In the genomic region with DNA sequence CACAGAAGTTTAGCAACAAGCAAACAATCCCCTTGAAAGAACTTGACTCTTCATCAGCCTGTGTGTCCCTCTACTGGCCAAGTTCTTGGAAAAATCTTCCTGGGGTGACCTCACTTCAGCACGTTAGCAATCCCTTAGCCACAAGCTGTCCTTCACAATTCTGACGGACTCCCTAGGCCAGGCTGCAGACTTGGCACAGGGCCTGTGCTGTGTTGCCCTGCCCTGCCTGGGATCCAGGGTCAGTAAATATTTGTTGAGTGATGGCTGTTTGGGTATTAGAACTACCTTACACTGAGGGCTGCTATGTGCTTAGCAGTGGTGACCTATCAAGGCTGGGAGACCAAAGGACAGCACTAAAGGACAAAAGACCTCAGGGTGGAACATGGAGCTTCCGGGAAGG, we compare ENCODE assay signal across 18 mouse cellular contexts. TPM values are rescaled to one million over a fixed set of nuclear protein-coding genes. Genes with fewer than 3 reads are reported as not detected.
DNase-seq lines count a peak whose midpoint lies in the region; ATAC-seq and TF ChIP-seq lines count a peak whose summit lies in the region.
"Had no signal": no experiment of that assay in that cellular context is flagged by ENCODE, and none has a peak within 500 bp of the region (broad histone marks: within the 10 kb centered on the region; RNA-seq: fewer than 3 reads in every experiment).

No protein-coding gene starts in this region.

- peak; percentile 25; the same call in 1 of the 2 replicates for TF ChIP-seq CTCF in lung, postnatal 0 days (IDR thresholded peaks at IDR 0.05)
- no peak for TF ChIP-seq CTCF in lung, adult 2 months (IDR thresholded peaks at IDR 0.05; ENCODE audit: insufficient read depth, low read length)
- TF ChIP-seq CTCF in liver, postnatal 0 days (IDR thresholded peaks at IDR 0.05; ENCODE audit: low read depth), result peak; percentile 29; the same call in 1 of the 2 replicates

- H3K27ac ChIP-seq in embryonic facial prominence, embryonic 13.5 days, result no peak overlapping the region
- no peak overlapping the region for H3K27ac ChIP-seq in embryonic facial prominence, embryonic 10.5 days (replicated peaks)
- H3K27ac ChIP-seq in lung, postnatal 0 days (ENCODE audit: low read length), result no peak overlapping the region
- peak overlapping the region; percentile 99 for H3K27ac ChIP-seq in liver, postnatal 0 days (ENCODE audit: low read depth)
- H3K27ac ChIP-seq: kidney, embryonic 15.5 days; liver, embryonic 14.5 days had no signal

- no peaks in the 10 kb centered on the region for H3K9me3 ChIP-seq in embryonic facial prominence, embryonic 13.5 days
- H3K9me3 ChIP-seq in embryonic facial prominence, embryonic 10.5 days, result no peaks in the 10 kb centered on the region
- no peaks in the 10 kb centered on the region for H3K9me3 ChIP-seq in lung, postnatal 0 days (ENCODE audit: low read length)
- no peaks in the 10 kb centered on the region for H3K9me3 ChIP-seq in liver, postnatal 0 days (ENCODE audit: low read length)
- H3K9me3 ChIP-seq: G1E; kidney, embryonic 15.5 days had no signal

- H3K36me3 ChIP-seq in embryonic facial prominence, embryonic 13.5 days, result peaks cover 68% of the 10 kb centered on the region
- peaks cover 74% of the 10 kb centered on the region for H3K36me3 ChIP-seq in embryonic facial prominence, embryonic 10.5 days (replicated peaks)
- H3K36me3 ChIP-seq in lung, postnatal 0 days (ENCODE audit: insufficient read depth, low read length), result peaks cover 20% of the 10 kb centered on the region
- peaks cover 47% of the 10 kb centered on the region for H3K36me3 ChIP-seq in liver, postnatal 0 days (replicated peaks; ENCODE audit: insufficient read depth, low read length)

- H3K9ac ChIP-seq in embryonic facial prominence, embryonic 13.5 days, result 0 out of 2 replicates have a peak overlapping the region, but pooled peaks have one; percentile 27
- H3K9ac ChIP-seq in lung, postnatal 0 days (replicated peaks; ENCODE audit: low read depth), result no peak overlapping the region
- H3K9ac ChIP-seq in liver, postnatal 0 days (replicated peaks), result no peak overlapping the region
- H3K9ac ChIP-seq: kidney, embryonic 15.5 days; liver, embryonic 14.5 days had no signal

- no peak overlapping the region for H3K4me3 ChIP-seq in embryonic facial prominence, embryonic 13.5 days
- no peak overlapping the region for H3K4me3 ChIP-seq in embryonic facial prominence, embryonic 10.5 days
- no peak overlapping the region for H3K4me3 ChIP-seq in lung, postnatal 0 days (ENCODE audit: low read depth, low read length)
- no peak overlapping the region for H3K4me3 ChIP-seq in lung, adult 2 months (replicated peaks; ENCODE audit: extremely low read depth, low read depth, low read length)
- H3K4me3 ChIP-seq in liver, postnatal 0 days (ENCODE audit: low read depth, low read length), result no peak overlapping the region
- H3K4me3 ChIP-seq: kidney, embryonic 15.5 days had no signal

- H3K27me3 ChIP-seq in embryonic facial prominence, embryonic 13.5 days, result no peaks in the 10 kb centered on the region
- H3K27me3 ChIP-seq in embryonic facial prominence, embryonic 10.5 days (replicated peaks; ENCODE audit: low read depth, poor library complexity, severe bottlenecking), result no peaks in the 10 kb centered on the region
- no peaks in the 10 kb centered on the region for H3K27me3 ChIP-seq in lung, postnatal 0 days (replicated peaks; ENCODE audit: insufficient read depth, low read length)
- no peaks in the 10 kb centered on the region for H3K27me3 ChIP-seq in liver, postnatal 0 days (ENCODE audit: insufficient read depth, low read length)
- H3K27me3 ChIP-seq: kidney, embryonic 15.5 days had no signal

- peaks cover 23% of the 10 kb centered on the region for H3K4me1 ChIP-seq in embryonic facial prominence, embryonic 13.5 days
- H3K4me1 ChIP-seq in embryonic facial prominence, embryonic 10.5 days, result peaks cover 21% of the 10 kb centered on the region
- H3K4me1 ChIP-seq in lung, postnatal 0 days (ENCODE audit: insufficient read depth, low read depth, low read length), result peaks cover 17% of the 10 kb centered on the region
- H3K4me1 ChIP-seq in lung, adult 2 months (ENCODE audit: control insufficient read depth, insufficient read depth, low read length), result peaks cover 7% of the 10 kb centered on the region
- H3K4me1 ChIP-seq in liver, postnatal 0 days (ENCODE audit: insufficient read depth), result peaks cover 34% of the 10 kb centered on the region

- WGBS in embryonic facial prominence, embryonic 13.5 days, result 89% methylated on average over 3 of the region's 3 CpGs
- 89% methylated on average over 3 of the region's 3 CpGs for WGBS in embryonic facial prominence, embryonic 10.5 days
- WGBS in lung, postnatal 0 days, result 62% methylated on average over 3 of the region's 3 CpGs
- 54% methylated on average over 3 of the region's 3 CpGs for WGBS in lung, adult 2 months
- 61% methylated on average over 3 of the region's 3 CpGs for WGBS in liver, postnatal 0 days (ENCODE audit: insufficient replicate concordance)

- no peak for ATAC-seq in embryonic facial prominence, embryonic 13.5 days (ENCODE audit: insufficient number of reproducible peaks, insufficient read depth, low FRiP score, low TSS enrichment, low read depth)
- no peak for ATAC-seq in lung, postnatal 0 days
- peak; percentile 59 for ATAC-seq in liver, postnatal 0 days
- ATAC-seq in megakaryocyte progenitor cell, adult 5-6 weeks (replicated peaks; ENCODE audit: poor library complexity), result no peak
- ATAC-seq: midbrain, embryonic 16.5 days had no signal

- H3K4me2 ChIP-seq in embryonic facial prominence, embryonic 13.5 days, result no peak overlapping the region
- H3K4me2 ChIP-seq in lung, postnatal 0 days (replicated peaks; ENCODE audit: low read depth, low read length), result no peak overlapping the region
- H3K4me2 ChIP-seq in liver, postnatal 0 days (ENCODE audit: low read depth, low read length), result no peak overlapping the region
- H3K4me2 ChIP-seq: kidney, embryonic 15.5 days had no signal

- TF ChIP-seq EP300 in lung, postnatal 0 days (IDR thresholded peaks at IDR 0.05), result no peak
- TF ChIP-seq EP300 in liver, postnatal 0 days (IDR thresholded peaks at IDR 0.05; ENCODE audit: low read depth), result peak; percentile 43; the same call in 1 of the 2 replicates

- no peak for TF ChIP-seq POLR2A in lung, adult 2 months (IDR thresholded peaks at IDR 0.05; ENCODE audit: borderline replicate concordance, extremely low read depth, low read depth, low read length)

- DNase-seq in embryonic facial prominence, embryonic 10.5 days (ENCODE audit: low spot score), result no peak
- peak; percentile 46 for DNase-seq in lung, postnatal 0 days (ENCODE audit: low spot score)
- no peak for DNase-seq in lung, adult 2 months
- DNase-seq in adrenal gland, adult 8-10 months, result peak; percentile 87
- peak; percentile 77 for DNase-seq in liver, postnatal 0 days
- no peak for DNase-seq in right cerebral cortex, postnatal 4 days
- DNase-seq: heart, postnatal 10 days had no signal

RNA-seq across cellular contexts. Expression of a gene that starts 2.6 kb away (rescaled TPM):
- polyA plus RNA-seq in embryonic facial prominence, embryonic 13.5 days (2015; fragmentation: Nextera tagmentation; extraction: Ambion mirVana), result 21.9 and 25.0 TPM in 2 replicates
- polyA plus RNA-seq in embryonic facial prominence, embryonic 10.5 days (2016; fragmentation: Nextera tagmentation; extraction: Ambion mirVana), result 25.1 and 29.6 TPM in 2 replicates
- 19.6 and 21.1 TPM in 2 replicates for polyA plus RNA-seq in lung, postnatal 0 days (2015; fragmentation: Nextera tagmentation; extraction: Ambion mirVana)
- 122 and 190 TPM in 2 replicates for polyA plus RNA-seq in lung, adult 2 months (2012; rRNA removed)
- 100 to 1,000 TPM; 116 to 131 (median 127) TPM for total RNA-seq in adrenal gland, adult 8-10 months (2022)
- polyA plus RNA-seq in liver, postnatal 0 days (2015; fragmentation: Nextera tagmentation; extraction: Ambion mirVana), result 11.6 and 12.0 TPM in 2 replicates
- total RNA-seq in megakaryocyte progenitor cell, adult 5-6 weeks (2015), result 92.6 and 97.4 TPM in 2 replicates
- total RNA-seq in megakaryocyte progenitor cell, adult 5-6 weeks (2017), result 137 and 162 TPM in 2 replicates

RNA-seq across cellular contexts. Expression of a gene that starts 10.2 kb away (rescaled TPM):
- polyA plus RNA-seq in embryonic facial prominence, embryonic 13.5 days (2015; fragmentation: Nextera tagmentation; extraction: Ambion mirVana), result not detected in 2 replicates
- not detected in 2 replicates for polyA plus RNA-seq in embryonic facial prominence, embryonic 10.5 days (2016; fragmentation: Nextera tagmentation; extraction: Ambion mirVana)
- polyA plus RNA-seq in lung, postnatal 0 days (2015; fragmentation: Nextera tagmentation; extraction: Ambion mirVana), result not detected in 2 replicates
- 34.5 and 45.7 TPM in 2 replicates for polyA plus RNA-seq in lung, adult 2 months (2012; rRNA removed)
- total RNA-seq in adrenal gland, adult 8-10 months (2022), result 10 to 100 TPM in 1 of 4 experiments, 1 to 10 TPM in 1, under 1 TPM in 1, not detected in 1; 0.99 to 15.0 (median 1.0) TPM
- 142 and 248 TPM in 2 replicates for polyA plus RNA-seq in liver, postnatal 0 days (2015; fragmentation: Nextera tagmentation; extraction: Ambion mirVana)
- total RNA-seq in megakaryocyte progenitor cell, adult 5-6 weeks (2015), result not detected in 2 replicates
- total RNA-seq in megakaryocyte progenitor cell, adult 5-6 weeks (2017), result not detected in 2 replicates
- total RNA-seq: G1E; left cerebral cortex, adult 18-20 months had no signal
- polyA plus RNA-seq: C2C12; frontal cortex, adult 2 months; G1E; kidney, embryonic 15.5 days; midbrain, embryonic 16.5 days; neural tube, embryonic 14.5 days had no signal

RNA-seq across cellular contexts. Expression of a gene that starts 19.2 kb away (rescaled TPM):
- 26.1 and 29.3 TPM in 2 replicates for polyA plus RNA-seq in embryonic facial prominence, embryonic 13.5 days (2015; fragmentation: Nextera tagmentation; extraction: Ambion mirVana)
- 33.1 and 33.4 TPM in 2 replicates for polyA plus RNA-seq in embryonic facial prominence, embryonic 10.5 days (2016; fragmentation: Nextera tagmentation; extraction: Ambion mirVana)
- 53.8 and 57.9 TPM in 2 replicates for polyA plus RNA-seq in lung, postnatal 0 days (2015; fragmentation: Nextera tagmentation; extraction: Ambion mirVana)
- 93.0 and 116 TPM in 2 replicates for polyA plus RNA-seq in lung, adult 2 months (2012; rRNA removed)
- 10 to 100 TPM in 2 of 4 experiments, 1 to 10 TPM in 2; 4.1 to 36.6 (median 13.7) TPM for total RNA-seq in adrenal gland, adult 8-10 months (2022)
- 28.2 and 33.7 TPM in 2 replicates for polyA plus RNA-seq in liver, postnatal 0 days (2015; fragmentation: Nextera tagmentation; extraction: Ambion mirVana)
- total RNA-seq in megakaryocyte progenitor cell, adult 5-6 weeks (2015), result 0.12 and 0.59 TPM in 2 replicates
- 0.33 and 0.68 TPM in 2 replicates for total RNA-seq in megakaryocyte progenitor cell, adult 5-6 weeks (2017)
- polyA plus RNA-seq: G1E had no signal

RNA-seq across cellular contexts. Expression of a gene that starts 19.6 kb away (rescaled TPM):
- polyA plus RNA-seq in embryonic facial prominence, embryonic 13.5 days (2015; fragmentation: Nextera tagmentation; extraction: Ambion mirVana), result 1.5 and 2.6 TPM in 2 replicates
- 2.9 and 3.3 TPM in 2 replicates for polyA plus RNA-seq in embryonic facial prominence, embryonic 10.5 days (2016; fragmentation: Nextera tagmentation; extraction: Ambion mirVana)
- polyA plus RNA-seq in lung, postnatal 0 days (2015; fragmentation: Nextera tagmentation; extraction: Ambion mirVana), result 9.5 and 12.3 TPM in 2 replicates
- 5.7 and 7.2 TPM in 2 replicates for polyA plus RNA-seq in lung, adult 2 months (2012; rRNA removed)
- 1 to 10 TPM in 2 of 4 experiments, under 1 TPM in 2; 0.38 to 2.2 (median 0.84) TPM for total RNA-seq in adrenal gland, adult 8-10 months (2022)
- 4.0 and 5.0 TPM in 2 replicates for polyA plus RNA-seq in liver, postnatal 0 days (2015; fragmentation: Nextera tagmentation; extraction: Ambion mirVana)
- total RNA-seq in megakaryocyte progenitor cell, adult 5-6 weeks (2015), result 0.10 and 0.34 TPM in 2 replicates
- 0.42 and 0.91 TPM in 2 replicates for total RNA-seq in megakaryocyte progenitor cell, adult 5-6 weeks (2017)
- total RNA-seq: heart, adult 18-20 months had no signal
- polyA plus RNA-seq: C2C12 had no signal

RNA-seq across cellular contexts. Expression of a gene that starts 29.6 kb away (rescaled TPM):
- 1.0 and 1.4 TPM in 2 replicates for polyA plus RNA-seq in embryonic facial prominence, embryonic 13.5 days (2015; fragmentation: Nextera tagmentation; extraction: Ambion mirVana)
- not detected in 2 replicates for polyA plus RNA-seq in embryonic facial prominence, embryonic 10.5 days (2016; fragmentation: Nextera tagmentation; extraction: Ambion mirVana)
- polyA plus RNA-seq in lung, postnatal 0 days (2015; fragmentation: Nextera tagmentation; extraction: Ambion mirVana), result not detected in 2 replicates
- polyA plus RNA-seq in lung, adult 2 months (2012; rRNA removed), result 0.75 TPM in 1 of 2 replicates, not detected in the other
- 1 to 10 TPM in 3 of 4 experiments, not detected in 1; 1.3 to 4.2 (median 2.6) TPM for total RNA-seq in adrenal gland, adult 8-10 months (2022)
- 0.49 TPM in 1 of 2 replicates, not detected in the other for polyA plus RNA-seq in liver, postnatal 0 days (2015; fragmentation: Nextera tagmentation; extraction: Ambion mirVana)
- total RNA-seq in megakaryocyte progenitor cell, adult 5-6 weeks (2015), result not detected in 2 replicates
- not detected in 2 replicates for total RNA-seq in megakaryocyte progenitor cell, adult 5-6 weeks (2017)
- total RNA-seq: G1E; left cerebral cortex, adult 18-20 months had no signal
- polyA plus RNA-seq: C2C12; frontal cortex, adult 2 months; G1E; kidney, embryonic 15.5 days; liver, embryonic 14.5 days; midbrain, embryonic 16.5 days; neural tube, embryonic 14.5 days had no signal

Comparison
In these comparisons a context has a peak if more than half of its experiments do, and no peak if none do; other contexts are left out.
1. DNase-seq: peak in lung, postnatal 0 days (single experiment), adrenal gland, adult 8-10 months (single experiment) and liver, postnatal 0 days (single experiment); none in embryonic facial prominence, embryonic 10.5 days (single experiment), lung, adult 2 months (single experiment) and right cerebral cortex, postnatal 4 days (single experiment).
2. RNA of a gene that starts 10.2 kb away (polyA plus RNA-seq): 142 to 248 TPM in liver, postnatal 0 days and 34.5 to 45.7 TPM in lung, adult 2 months; not detected in embryonic facial prominence, embryonic 13.5 days, not detected in embryonic facial prominence, embryonic 10.5 days and not detected in lung, postnatal 0 days; every median in the first group is over 10 times any median in the second.